9 mouse cellular contexts compared by ENCODE assay signal in genomic region chr12:73507105-73507504, GRCm38 (mm10). TPM values are rescaled to one million over a fixed set of nuclear protein-coding genes. Genes with fewer than 3 reads are reported as not detected.
DNase-seq lines count a peak whose midpoint lies in the region; ATAC-seq and TF ChIP-seq lines count a peak whose summit lies in the region.
"Had no signal": no experiment of that assay in that cellular context is flagged by ENCODE, and none has a peak within 500 bp of the region (broad histone marks: within the 10 kb centered on the region; RNA-seq: fewer than 3 reads in every experiment).

No protein-coding gene starts in this region.

- H3K27ac ChIP-seq in heart, embryonic 12.5 days (ENCODE audit: poor library complexity, severe bottlenecking): no peak overlapping the region
- H3K27ac ChIP-seq in liver, embryonic 12.5 days: no peak overlapping the region
- no peak overlapping the region for H3K27ac ChIP-seq in hindbrain, embryonic 12.5 days
- H3K27ac ChIP-seq in cerebellum, adult 2 months (ENCODE audit: insufficient read depth, low read length): no peak overlapping the region

- 0 out of 2 replicates have a peak, but pooled peaks cover 2% of the 10 kb centered on the region for H3K4me1 ChIP-seq in heart, embryonic 12.5 days (replicated peaks)
- no peaks in the 10 kb centered on the region for H3K4me1 ChIP-seq in liver, embryonic 12.5 days
- H3K4me1 ChIP-seq in hindbrain, embryonic 12.5 days: peaks cover 5% of the 10 kb centered on the region; the same call in 1 of the 2 replicates
- no peaks in the 10 kb centered on the region for H3K4me1 ChIP-seq in cerebellum, adult 2 months (ENCODE audit: control insufficient read depth, insufficient read depth, low read length)

- TF ChIP-seq POLR2A in cerebellum, adult 2 months (IDR thresholded peaks at IDR 0.05; ENCODE audit: borderline replicate concordance, insufficient read depth, low read length): no peak

- H3K9me3 ChIP-seq in heart, embryonic 12.5 days (replicated peaks): no peaks in the 10 kb centered on the region
- H3K9me3 ChIP-seq in liver, embryonic 12.5 days (replicated peaks): no peaks in the 10 kb centered on the region
- no peaks in the 10 kb centered on the region for H3K9me3 ChIP-seq in hindbrain, embryonic 12.5 days (replicated peaks)

- H3K4me2 ChIP-seq in heart, embryonic 12.5 days: no peak overlapping the region
- no peak overlapping the region for H3K4me2 ChIP-seq in liver, embryonic 12.5 days
- no peak overlapping the region for H3K4me2 ChIP-seq in hindbrain, embryonic 12.5 days (replicated peaks)

- no peak for TF ChIP-seq CTCF in cerebellum, adult 2 months (IDR thresholded peaks at IDR 0.05; ENCODE audit: borderline replicate concordance, insufficient read depth, low read depth, low read length)

- no peaks in the 10 kb centered on the region for H3K27me3 ChIP-seq in heart, embryonic 12.5 days (replicated peaks)
- H3K27me3 ChIP-seq in liver, embryonic 12.5 days (replicated peaks): 0 out of 2 replicates have a peak, but pooled peaks cover 3% of the 10 kb centered on the region
- no peaks in the 10 kb centered on the region for H3K27me3 ChIP-seq in hindbrain, embryonic 12.5 days
- H3K27me3 ChIP-seq in cerebellum, adult 2 months (ENCODE audit: control insufficient read depth, insufficient read depth, low read length): no peaks in the 10 kb centered on the region

- H3K4me3 ChIP-seq in heart, embryonic 12.5 days: no peak overlapping the region
- H3K4me3 ChIP-seq in liver, embryonic 12.5 days: no peak overlapping the region
- no peak overlapping the region for H3K4me3 ChIP-seq in hindbrain, embryonic 12.5 days
- no peak overlapping the region for H3K4me3 ChIP-seq in cerebellum, adult 2 months (replicated peaks; ENCODE audit: insufficient read depth, low read depth, low read length)

- no peaks in the 10 kb centered on the region for H3K36me3 ChIP-seq in heart, embryonic 12.5 days
- no peaks in the 10 kb centered on the region for H3K36me3 ChIP-seq in liver, embryonic 12.5 days
- no peaks in the 10 kb centered on the region for H3K36me3 ChIP-seq in hindbrain, embryonic 12.5 days

- ATAC-seq in heart, embryonic 12.5 days (ENCODE audit: insufficient number of reproducible peaks, low FRiP score): no peak
- ATAC-seq in liver, embryonic 12.5 days: no peak
- ATAC-seq in hindbrain, embryonic 12.5 days (ENCODE audit: low FRiP score): no peak

- H3K9ac ChIP-seq in heart, embryonic 12.5 days: no peak overlapping the region
- no peak overlapping the region for H3K9ac ChIP-seq in liver, embryonic 12.5 days
- no peak overlapping the region for H3K9ac ChIP-seq in hindbrain, embryonic 12.5 days

- peak; percentile 97 for DNase-seq in heart, adult 11 months
- peak; percentile 16 for DNase-seq in urinary bladder, postnatal 25 days (ENCODE audit: low spot score)
- DNase-seq in urinary bladder, postnatal 10 days (ENCODE audit: low spot score): no peak
- peak; percentile 48 for DNase-seq in lung, postnatal 10 days
- DNase-seq in cerebellum, adult 2 months: no peak
- DNase-seq: cerebellum, adult 9-10 months had no signal

- 77% methylated on average over 14 of the region's 14 CpGs for WGBS in heart, embryonic 12.5 days
- WGBS in liver, embryonic 12.5 days (ENCODE audit: insufficient replicate concordance): 78% methylated on average over 14 of the region's 14 CpGs
- 82% methylated on average over 14 of the region's 14 CpGs for WGBS in hindbrain, embryonic 12.5 days
- WGBS in cerebellum, adult 2 months: 81% methylated on average over 14 of the region's 14 CpGs

RNA-seq across cellular contexts. Expression of gene Tmem30b, which starts 39.1 kb away (rescaled TPM):
- polyA plus RNA-seq in heart, embryonic 12.5 days (2016; fragmentation: Nextera tagmentation; extraction: Ambion mirVana): 0.18 and 0.36 TPM in 2 replicates
- polyA plus RNA-seq in liver, embryonic 12.5 days (2016; fragmentation: Nextera tagmentation; extraction: Ambion mirVana): 0.60 and 0.87 TPM in 2 replicates
- polyA plus RNA-seq in hindbrain, embryonic 12.5 days (2016; fragmentation: Nextera tagmentation; extraction: Ambion mirVana): 5.7 and 7.1 TPM in 2 replicates
- 0.62 and 0.97 TPM in 2 replicates for polyA plus RNA-seq in cerebellum, adult 2 months (2012; rRNA removed)

Comparison
In these comparisons a context has a peak if more than half of its experiments do, and no peak if none do; other contexts are left out.
1. DNase-seq: peak in heart, adult 11 months (single experiment), urinary bladder, postnatal 25 days (single experiment) and lung, postnatal 10 days (single experiment); none in urinary bladder, postnatal 10 days (single experiment) and cerebellum, adult 2 months (0 of 2).